Mouse (Mus musculus) kidney, adult 11 months (tissue): Measurements from ENCODE around the gene Ern1.
"Not testable (repeated sequence)": the region's sequence is repeated elsewhere in the genome, so short reads cannot be mapped to it uniquely, and the experiment has no call there.

Experiments used
- DNase-seq: peaks from one replicate; pipeline ENCODE4 v3.0.0; 2022

Ern1 gene

GRCm38 (mm10) chr11:106502631-106503424 is 15.2 kb upstream of the Ern1 start:
- DNase-seq, result no peak

- DNase-seq, result no peak
Observed at GRCm38 (mm10) chr11:106502159-106502505, 14.5 kb upstream of the Ern1 start.

DNA sequence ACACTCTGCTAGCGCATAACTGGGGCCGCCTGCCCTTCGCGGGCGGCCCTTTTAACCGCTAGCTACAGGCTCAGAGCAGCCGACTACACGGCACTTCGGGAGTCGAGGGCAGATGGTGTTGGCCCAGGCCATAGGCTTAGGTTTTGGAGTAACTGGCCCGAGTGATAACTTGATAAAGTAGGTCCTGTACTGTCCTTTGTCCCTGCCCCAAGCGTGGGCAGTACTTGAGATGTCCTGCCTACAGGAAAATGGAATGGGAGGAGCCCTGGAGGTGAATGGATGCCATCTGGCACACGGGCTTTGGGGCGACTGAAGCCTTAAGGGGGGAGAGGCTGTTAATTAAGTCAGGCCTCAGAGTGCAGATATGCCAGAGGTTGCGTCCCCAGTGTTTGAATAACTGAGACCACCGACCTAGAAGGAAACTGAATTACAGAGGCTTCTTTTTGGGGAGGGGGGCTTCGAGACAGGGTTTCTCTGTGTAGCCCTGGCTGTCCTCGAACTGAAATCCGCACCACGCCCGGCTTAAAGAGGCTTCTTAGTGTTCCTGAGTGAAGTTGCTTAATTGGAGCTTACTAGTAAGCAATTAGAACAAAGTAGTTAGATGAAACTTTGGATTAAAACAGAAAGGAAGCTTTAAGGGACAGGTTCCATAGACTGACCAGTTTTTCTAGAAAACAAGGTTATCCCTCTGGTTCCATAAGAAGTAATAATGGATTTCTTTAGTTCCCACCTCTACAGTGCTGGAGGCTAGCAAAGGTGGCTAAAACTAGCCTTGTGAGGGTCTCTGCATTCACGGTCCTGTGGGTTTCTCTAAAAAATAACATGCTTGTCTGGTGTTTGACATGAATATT is 13.9 kb upstream of the Ern1 start:
- DNase-seq, result peak; percentile 77

GRCm38 (mm10) chr11:106500393-106501307 is 13.0 kb upstream of the Ern1 start:
- peak; percentile 97 for DNase-seq

DNA sequence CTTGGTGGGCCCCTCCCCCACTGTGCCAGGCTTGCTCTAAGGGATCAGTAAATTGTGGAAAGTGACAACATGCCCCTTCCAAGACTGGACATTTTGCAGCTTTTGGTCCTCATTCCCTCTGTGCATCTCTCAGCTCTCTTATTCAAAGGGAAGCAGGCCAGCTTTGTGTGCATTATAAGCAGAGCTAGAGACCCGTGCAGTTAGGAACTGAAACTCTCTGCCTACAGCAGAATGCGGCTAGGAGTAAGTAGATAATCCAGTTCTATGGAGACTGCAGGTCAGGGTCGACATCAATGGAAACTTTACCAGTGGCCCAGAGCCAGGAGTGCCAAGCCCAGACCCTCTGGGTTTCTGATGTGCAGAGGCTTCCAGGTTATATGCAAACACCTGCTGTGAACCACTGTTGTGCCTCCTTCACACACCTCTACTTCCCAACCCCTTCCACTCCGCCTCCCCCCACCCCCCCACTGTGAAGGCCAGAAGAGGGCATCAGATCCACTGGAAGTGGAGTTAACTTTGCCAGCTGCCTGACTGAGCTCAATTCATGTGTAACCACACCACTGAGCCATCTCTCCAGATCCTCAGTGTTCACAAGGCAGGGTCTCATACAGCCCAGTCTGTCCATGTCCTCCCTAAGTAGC is 11.2 kb upstream of the Ern1 start:
- DNase-seq, result no peak

GRCm38 (mm10) chr11:106497926-106498325 is 10.3 kb upstream of the Ern1 start:
- no peak for DNase-seq

DNA sequence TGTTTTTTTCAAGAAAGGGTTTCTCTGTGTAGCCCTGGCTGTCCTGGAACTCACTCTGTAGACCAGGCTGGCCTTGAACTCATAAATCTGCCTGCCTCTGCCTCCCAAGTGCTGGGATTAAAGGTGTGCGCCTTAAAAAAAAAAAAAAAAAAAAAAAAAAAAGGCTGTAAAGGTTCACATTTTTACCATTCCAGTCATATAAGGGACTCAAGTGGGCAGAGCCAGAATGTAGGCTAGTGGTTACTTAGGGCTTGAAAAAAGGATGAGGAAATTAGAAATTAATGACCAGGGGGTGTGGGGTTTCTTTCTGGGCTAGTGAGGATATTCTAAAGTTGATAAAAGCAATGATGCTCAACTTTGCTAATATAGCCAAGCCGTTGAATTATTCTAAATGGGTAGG is 9.4 kb upstream of the Ern1 start:
- DNase-seq, result not testable (repeated sequence)

- no peak for DNase-seq
Observed at GRCm38 (mm10) chr11:106492984-106493669, 5.5 kb upstream of the Ern1 start.

- peak; percentile 62 for DNase-seq
Observed at GRCm38 (mm10) chr11:106491393-106491792, 3.7 kb upstream of the Ern1 start.

DNA sequence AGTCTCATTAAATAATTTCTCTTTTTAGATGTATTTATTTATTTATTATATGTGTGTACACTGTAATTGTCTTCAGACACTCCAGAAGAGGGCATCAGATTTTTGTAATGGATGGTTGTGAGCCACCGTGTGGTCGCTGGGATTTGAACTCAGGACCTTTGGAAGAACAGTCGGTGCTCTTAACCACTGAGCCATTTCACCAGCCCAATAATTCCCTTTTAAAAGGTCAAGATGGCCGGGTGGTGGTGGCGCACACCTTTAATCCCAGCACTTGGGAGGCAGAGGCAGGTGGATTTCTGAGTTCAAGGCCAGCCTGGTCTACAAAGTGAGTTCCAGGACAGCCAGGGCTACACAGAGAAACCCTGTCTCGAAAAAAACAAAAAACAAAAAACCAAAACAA is 2.9 kb upstream of the Ern1 start:
- not testable (repeated sequence) for DNase-seq

DNA sequence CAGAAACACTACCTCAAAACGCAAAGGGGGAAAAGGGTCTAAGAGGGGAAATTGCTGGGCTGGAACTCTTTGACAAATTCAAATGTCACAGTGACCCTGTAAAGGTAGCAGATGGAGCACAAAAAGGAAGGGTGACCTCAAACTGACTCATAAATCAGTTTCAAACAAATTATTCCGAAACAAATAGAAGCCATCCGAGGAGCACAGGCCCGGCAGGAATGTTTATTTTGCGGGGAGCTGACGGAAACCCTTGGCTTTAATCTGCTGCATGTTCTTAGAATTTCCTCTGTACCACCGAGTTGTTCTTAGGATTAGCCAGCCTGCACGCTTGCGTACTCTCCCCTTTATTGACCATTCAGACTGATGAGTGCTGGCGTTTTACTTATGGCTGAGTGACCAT is 2.4 kb upstream of the Ern1 start:
- DNase-seq, result no peak

DNA sequence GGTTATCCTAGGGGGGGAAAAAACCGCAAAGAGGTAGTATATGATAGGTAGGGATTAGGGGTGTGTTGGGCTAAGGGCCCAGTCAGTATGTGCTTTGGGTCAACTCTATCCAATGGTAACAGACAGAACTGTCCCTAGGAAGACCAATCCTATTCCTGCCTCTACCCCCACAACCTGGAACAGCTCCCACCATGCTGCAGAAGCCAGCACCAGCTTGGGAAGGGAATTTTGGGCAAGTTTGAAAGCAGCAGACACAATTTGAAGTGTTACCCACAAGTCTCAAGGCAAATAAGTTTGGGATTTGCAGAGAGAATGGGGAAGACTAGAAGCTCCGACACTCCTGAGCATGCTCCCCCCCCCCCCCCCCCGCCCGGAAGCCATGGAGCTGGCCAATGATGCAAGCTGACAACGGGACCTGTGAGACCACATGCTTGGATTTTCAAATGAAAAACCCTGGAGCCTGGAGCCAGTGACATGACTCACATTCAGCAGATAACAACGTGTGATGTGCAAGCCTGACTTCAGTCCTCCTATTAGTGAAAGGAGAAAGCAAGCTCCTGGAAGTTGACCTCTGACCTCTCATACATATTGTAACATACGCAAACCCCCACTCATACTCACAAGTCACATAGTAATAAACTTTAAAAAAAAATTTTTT is 1.5 kb upstream of the Ern1 start:
- no peak for DNase-seq

DNA sequence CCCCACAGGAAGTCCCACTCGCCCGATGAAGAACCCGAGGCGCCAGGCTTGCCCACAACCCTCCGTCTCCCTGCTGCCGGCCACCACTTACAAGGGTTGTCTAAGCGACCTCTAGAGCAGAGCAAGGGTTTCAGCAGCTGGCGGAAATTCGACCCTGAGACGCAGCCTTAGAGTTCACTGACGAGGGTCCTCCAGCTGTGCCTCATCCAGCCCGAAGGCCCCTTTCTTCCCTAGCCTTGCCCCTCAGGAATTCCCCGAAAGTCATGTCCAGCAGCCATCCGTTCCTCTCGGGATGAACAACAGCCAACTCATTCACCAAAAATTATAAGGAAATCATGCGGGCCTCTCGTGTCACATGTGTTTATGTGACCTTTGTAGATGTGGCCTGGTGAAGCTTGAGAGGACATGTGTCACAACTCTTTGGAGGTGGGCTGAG is 492 bp upstream of the Ern1 start:
- no peak for DNase-seq

- DNase-seq, result peak; percentile 39
Observed at GRCm38 (mm10) chr11:106486866-106487732, 553 bp downstream of the Ern1 start.

DNA sequence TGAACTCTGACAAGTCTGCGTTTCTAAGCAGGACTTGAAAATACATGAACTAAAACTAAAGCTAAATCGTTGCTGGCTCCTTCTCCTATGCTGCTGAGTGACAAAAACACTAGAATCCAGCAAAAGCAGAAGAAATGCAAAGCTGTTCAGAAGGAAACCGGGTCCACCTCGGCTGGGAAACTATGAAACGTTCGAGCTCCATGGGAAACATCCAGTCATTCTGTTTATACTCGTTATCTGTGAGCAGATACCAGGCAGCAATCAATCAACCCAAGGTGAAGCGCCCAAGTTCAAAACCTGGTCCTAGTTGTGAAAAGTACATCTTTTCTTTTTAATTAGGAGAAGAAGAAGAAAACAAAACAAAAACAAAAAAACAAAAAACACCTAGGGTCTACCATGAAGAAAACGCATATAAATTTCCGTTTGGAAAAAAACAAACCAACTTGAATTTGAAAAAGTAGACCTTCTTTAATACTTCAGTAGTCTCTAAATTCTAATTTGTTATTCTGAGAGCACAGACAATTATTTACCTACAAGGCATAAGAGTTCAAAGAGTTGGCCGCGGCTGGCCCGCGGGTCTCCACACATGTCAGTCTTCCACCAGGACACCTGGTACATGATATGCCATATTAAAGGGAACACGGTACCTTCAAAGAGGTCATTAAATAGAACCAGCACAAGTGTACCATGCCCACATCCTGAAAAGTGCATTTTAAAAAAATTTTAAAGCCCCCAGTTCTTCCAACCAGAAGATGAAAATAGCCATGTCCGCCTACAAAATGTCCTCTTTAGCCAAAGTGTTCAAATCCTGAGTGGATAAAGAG is 1.4 kb downstream of the Ern1 start:
- DNase-seq, result no peak

GRCm38 (mm10) chr11:106485611-106486010 is 2.0 kb downstream of the Ern1 start:
- DNase-seq, result no peak

- DNase-seq, result no peak
Observed at GRCm38 (mm10) chr11:106484875-106485274, 2.8 kb downstream of the Ern1 start.

DNA sequence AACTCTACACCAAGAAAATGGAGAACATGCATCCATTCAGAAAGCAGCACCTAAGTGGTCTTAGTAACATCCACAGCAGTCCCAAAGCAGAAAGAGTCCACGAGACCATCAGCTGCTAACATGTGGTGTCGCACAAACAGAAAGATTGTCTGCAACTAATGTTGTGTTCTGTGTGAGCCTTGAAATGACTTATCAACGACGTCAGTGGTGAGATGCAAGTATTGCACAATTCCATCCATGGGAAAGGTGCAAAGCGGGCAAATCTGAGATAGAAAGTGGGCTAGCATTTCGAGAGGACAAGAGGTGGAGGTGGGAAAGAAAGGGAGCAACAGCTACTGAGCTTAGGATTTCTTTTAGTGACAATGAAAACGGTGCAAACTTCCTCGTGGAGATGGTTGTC is 4.8 kb downstream of the Ern1 start:
- DNase-seq, result no peak

DNA sequence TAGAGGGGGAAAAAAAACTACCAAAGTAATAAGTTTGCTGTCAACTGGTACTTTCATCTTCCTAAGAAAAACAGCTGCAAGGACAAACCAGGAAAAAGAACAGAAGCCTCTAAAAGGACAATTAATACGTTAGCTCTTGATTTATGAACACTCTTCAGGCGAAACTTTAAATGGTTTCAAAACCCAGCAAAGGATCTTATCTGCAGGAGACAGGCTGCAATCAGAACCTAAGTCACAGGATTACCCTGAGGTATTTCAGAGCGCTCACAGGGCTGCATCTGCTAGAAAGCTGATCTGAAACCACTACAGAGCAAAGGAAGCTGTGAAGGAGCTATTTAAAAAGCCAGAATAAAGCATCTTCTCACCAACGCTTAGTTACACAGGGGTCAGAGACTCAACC is 6.0 kb downstream of the Ern1 start:
- no peak for DNase-seq

DNA sequence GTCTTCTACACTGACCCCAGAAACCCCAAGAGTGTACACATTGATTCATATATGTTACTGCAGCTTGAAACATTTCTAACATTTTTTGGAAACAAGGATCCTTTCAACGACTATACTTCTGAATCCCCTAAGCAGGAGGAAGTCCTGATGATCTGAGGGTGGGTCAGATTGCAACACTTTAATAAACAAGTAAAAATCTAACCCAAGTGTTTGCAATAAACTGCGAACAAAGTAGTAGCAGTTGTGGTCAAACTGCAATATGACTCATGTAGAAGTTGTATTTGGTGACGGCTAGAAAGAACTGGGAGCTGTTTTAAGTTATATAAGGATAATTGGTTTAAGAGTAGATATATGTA is 7.1 kb downstream of the Ern1 start:
- DNase-seq, result no peak
